Mouse (Mus musculus) myocyte (in vitro differentiated cells): ENCODE measurements around the gene Mospd2. TPM values are rescaled to one million over a fixed set of nuclear protein-coding genes. Genes with fewer than 3 reads are reported as not detected.

Source experiments
- H3K27me3 ChIP-seq: one replicate; pipeline ENCODE4 v1.6.1; 2011; ENCODE audit not compliant: control insufficient read depth, insufficient read depth, insufficient read length
- H3K36me3 ChIP-seq: one replicate; pipeline ENCODE4 v1.6.1; 2011; ENCODE audit not compliant: control insufficient read depth, insufficient read depth
- H3K4me2 ChIP-seq: one replicate; pipeline ENCODE4 v1.6.1; 2011; ENCODE audit warnings: low read depth, control low read depth
- H3K4me3 ChIP-seq: one replicate; pipeline ENCODE4 v1.5.1; 2011; ENCODE audit warnings: mild to moderate bottlenecking, control low read depth, moderate library complexity
- H3K79me2 ChIP-seq: one replicate; pipeline ENCODE4 v1.6.1; 2011; ENCODE audit not compliant: control insufficient read depth, insufficient read depth
- H3ac ChIP-seq: one replicate; pipeline ENCODE4 v1.6.1; 2011; ENCODE audit not compliant: control insufficient read depth, insufficient read length
- CEBPB ChIP-seq: IDR thresholded peaks from 2 replicates; pipeline ENCODE4 v1.6.1; 2011; ENCODE audit warnings: mild to moderate bottlenecking, moderate library complexity; ENCODE audit not compliant: poor library complexity, insufficient read depth, severe bottlenecking
- E2F4 ChIP-seq: IDR thresholded peaks from one replicate; pipeline ENCODE4 v1.6.1; 2011; ENCODE audit warnings: mild to moderate bottlenecking, control low read depth, moderate library complexity; ENCODE audit not compliant: insufficient read depth
- MAX ChIP-seq: IDR thresholded peaks from one replicate; pipeline ENCODE4 v1.6.1; 2011; ENCODE audit warnings: low read depth, mild to moderate bottlenecking, control low read depth
- MYOD1 ChIP-seq, 3 experiments: IDR thresholded peaks; one replicate each; pipeline ENCODE4 v1.6.1; 2011; ENCODE audit warnings: control low read depth in 2 of 3, low read depth in 2 of 3, mild to moderate bottlenecking in 2 of 3, moderate library complexity in 1 of 3; ENCODE audit not compliant: insufficient read length in 2 of 3, control insufficient read depth in 1 of 3
- MYOG ChIP-seq, 3 experiments: IDR thresholded peaks; one replicate each; pipeline ENCODE4 v1.6.1; 2011; ENCODE audit warnings: control low read depth in 2 of 3, low read depth in 2 of 3, mild to moderate bottlenecking in 2 of 3; ENCODE audit not compliant: insufficient read length in 2 of 3, control insufficient read depth in 1 of 3, insufficient read depth in 1 of 3
- POLR2A ChIP-seq: IDR thresholded peaks from one replicate; pipeline ENCODE4 v1.6.1; 2011; ENCODE audit warnings: low read depth, mild to moderate bottlenecking, control low read depth, moderate library complexity; ENCODE audit not compliant: insufficient read length
- POLR2AphosphoS2 ChIP-seq: IDR thresholded peaks from one replicate; pipeline ENCODE4 v1.6.1; 2011; ENCODE audit warnings: low read depth, control low read depth; ENCODE audit not compliant: insufficient read length
- REST ChIP-seq: IDR thresholded peaks from one replicate; pipeline ENCODE4 v1.6.1; 2011; ENCODE audit warnings: mild to moderate bottlenecking, control low read depth, moderate library complexity; ENCODE audit not compliant: insufficient read depth, insufficient read length
- SRF ChIP-seq: IDR thresholded peaks from one replicate; pipeline ENCODE4 v1.6.1; 2011; ENCODE audit warnings: low read depth; ENCODE audit not compliant: control insufficient read depth, insufficient read length
- TCF12 ChIP-seq: IDR thresholded peaks from one replicate; pipeline ENCODE4 v1.6.1; 2011; ENCODE audit warnings: mild to moderate bottlenecking, control low read depth; ENCODE audit not compliant: poor library complexity, insufficient read depth, severe bottlenecking
- TCF3 ChIP-seq: IDR thresholded peaks from one replicate; pipeline ENCODE4 v1.6.1; 2011; ENCODE audit warnings: low read depth, control low read depth; ENCODE audit not compliant: insufficient read length
- USF1 ChIP-seq: IDR thresholded peaks from one replicate; pipeline ENCODE4 v1.6.1; 2011; ENCODE audit warnings: low read depth, mild to moderate bottlenecking, control low read depth, moderate library complexity
- polyA plus RNA-seq: library from polyadenylated mRNA; unstranded; fragments of >200 nt; fragmentation: generic; extraction: Trizol; gene quantifications from one replicate; pipeline ENCODE4 v1.2.1, GENCODE M21; 2012; ENCODE audit warnings: missing spikeins

Gene Mospd2
- polyA plus RNA-seq, 1 experiment = 4.9 TPM

- Histone ChIP-seq H3K27me3 (no peaks in the 10 kb centered on the region), H3K4me3 (no peak overlapping the region), H3K4me2 (no peak overlapping the region), H3K79me2 (peaks cover 4% of the 10 kb centered on the region), H3K36me3 (peaks cover 11% of the 10 kb centered on the region), H3ac (no peak overlapping the region)
- TF ChIP-seq USF1 (no peak), E2F4 (no peak), TCF12 (no peak), MYOG (IDR thresholded peaks at IDR 0.05; ENCODE audit: control insufficient read depth in 1 of 3, insufficient read depth in 1 of 3, insufficient read length in 2 of 3, low read depth in 2 of 3) (no peak), MYOD1 (IDR thresholded peaks at IDR 0.05; ENCODE audit: control insufficient read depth in 1 of 3, insufficient read length in 2 of 3, low read depth in 2 of 3) (no peak), CEBPB (no peak), REST (no peak), POLR2AphosphoS2 (no peak), POLR2A (no peak)
Observed at GRCm38 (mm10) chrX:164965750-164966448, 14.3 kb downstream of the Mospd2 start.

- TF ChIP-seq MAX = no peak
- TF ChIP-seq POLR2A = no peak
- no peak for TF ChIP-seq MYOG (IDR thresholded peaks at IDR 0.05; ENCODE audit: control insufficient read depth in 1 of 3, insufficient read depth in 1 of 3, insufficient read length in 2 of 3, low read depth in 2 of 3)
- no peak for TF ChIP-seq USF1
- no peak for TF ChIP-seq TCF3
- no peak for TF ChIP-seq CEBPB
- TF ChIP-seq SRF = no peak
- no peak for TF ChIP-seq MYOD1 (IDR thresholded peaks at IDR 0.05; ENCODE audit: control insufficient read depth in 1 of 3, insufficient read length in 2 of 3, low read depth in 2 of 3)
- no peak for TF ChIP-seq POLR2AphosphoS2
- no peak for TF ChIP-seq TCF12
- TF ChIP-seq E2F4 = no peak
- no peak for TF ChIP-seq REST
- H3K36me3 ChIP-seq = no peaks in the 10 kb centered on the region
Observed at GRCm38 (mm10) chrX:164952601-164953375, 27.4 kb downstream of the Mospd2 start.

GRCm38 (mm10) chrX:164951858-164952576 lies 28.2 kb downstream of the Mospd2 start:
- no peak overlapping the region for H3K4me3 ChIP-seq
- no peaks in the 10 kb centered on the region for H3K27me3 ChIP-seq
- H3K4me2 ChIP-seq = no peak overlapping the region
- no peaks in the 10 kb centered on the region for H3K79me2 ChIP-seq
- TF ChIP-seq CEBPB = no peak
- no peak for TF ChIP-seq REST
- TF ChIP-seq POLR2AphosphoS2 = no peak
- TF ChIP-seq SRF = no peak
- TF ChIP-seq MAX = no peak
- TF ChIP-seq E2F4 = no peak
- TF ChIP-seq MYOG (IDR thresholded peaks at IDR 0.05; ENCODE audit: control insufficient read depth in 1 of 3, insufficient read depth in 1 of 3, insufficient read length in 2 of 3, low read depth in 2 of 3) = no peak
- TF ChIP-seq TCF12 = no peak
- no peak for TF ChIP-seq USF1
- TF ChIP-seq TCF3 = no peak
- no peak overlapping the region for H3ac ChIP-seq
- H3K36me3 ChIP-seq = no peaks in the 10 kb centered on the region

More at GRCm38 (mm10) chrX:164952601-164953375, 27.4 kb downstream of the Mospd2 start:
- Histone ChIP-seq H3K4me2 (no peak overlapping the region), H3K79me2 (no peaks in the 10 kb centered on the region), H3ac (no peak overlapping the region), H3K27me3 (no peaks in the 10 kb centered on the region), H3K4me3 (no peak overlapping the region)

- Histone ChIP-seq H3K36me3 (no peaks in the 10 kb centered on the region), H3ac (no peak overlapping the region), H3K27me3 (no peaks in the 10 kb centered on the region), H3K4me3 (no peak overlapping the region), H3K79me2 (no peaks in the 10 kb centered on the region), H3K4me2 (no peak overlapping the region)
- TF ChIP-seq MAX (no peak), TCF12 (no peak), USF1 (no peak), POLR2AphosphoS2 (no peak), POLR2A (no peak)
Observed at GRCm38 (mm10) chrX:164941540-164941939, 38.6 kb downstream of the Mospd2 start.

GRCm38 (mm10) chrX:164912993-164913392 lies 67.2 kb downstream of the Mospd2 start:
- no peak for TF ChIP-seq MAX
- TF ChIP-seq POLR2A = no peak
- no peak for TF ChIP-seq TCF12
- Histone ChIP-seq H3ac (no peak overlapping the region), H3K27me3 (no peaks in the 10 kb centered on the region), H3K36me3 (no peaks in the 10 kb centered on the region), H3K4me2 (no peak overlapping the region), H3K4me3 (no peak overlapping the region), H3K79me2 (no peaks in the 10 kb centered on the region)
